Mouse (Mus musculus): ENCODE measurements around the gene Mcat. TPM values are rescaled to one million over a fixed set of nuclear protein-coding genes. Genes with fewer than 3 reads are reported as not detected.

The Mcat gene
- polyA plus RNA-seq, 1 experiment = 49.8 TPM

- Histone ChIP-seq H3K27me3 (ENCODE audit: control insufficient read depth, insufficient read depth, low read length) (no peaks in the 10 kb centered on the region), H3K4me3 (ENCODE audit: control insufficient read depth, low read depth, low read length) (no peak overlapping the region), H3K4me1 (ENCODE audit: control insufficient read depth, insufficient read depth, low read length) (peaks cover 2% of the 10 kb centered on the region), H3K36me3 (ENCODE audit: control insufficient read depth, insufficient read depth, low read length) (no peaks in the 10 kb centered on the region), H3K27ac (ENCODE audit: control insufficient read depth, insufficient read depth, low read depth, low read length) (no peak overlapping the region)
- TF ChIP-seq POLR2A (IDR thresholded peaks at IDR 0.05; ENCODE audit: control insufficient read depth, low read depth, low read length) (no peak), CTCF (IDR thresholded peaks at IDR 0.05; ENCODE audit: control insufficient read depth, insufficient read depth, insufficient replicate concordance, low read depth, low read length) (no peak)
These were observed 5.0 kb upstream of the Mcat start for GRCm38 (mm10) chr15:83568544-83568943.

- TF ChIP-seq POLR2A (IDR thresholded peaks at IDR 0.05; ENCODE audit: control insufficient read depth, low read depth, low read length) (no peak), CTCF (IDR thresholded peaks at IDR 0.05; ENCODE audit: control insufficient read depth, insufficient read depth, insufficient replicate concordance, low read depth, low read length) (no peak)
These were observed 4.1 kb upstream of the Mcat start for GRCm38 (mm10) chr15:83567728-83568127.

GRCm38 (mm10) chr15:83566006-83566405 is 2.4 kb upstream of the Mcat start:
- TF ChIP-seq POLR2A (IDR thresholded peaks at IDR 0.05; ENCODE audit: control insufficient read depth, low read depth, low read length) (no peak), CTCF (IDR thresholded peaks at IDR 0.05; ENCODE audit: control insufficient read depth, insufficient read depth, insufficient replicate concordance, low read depth, low read length) (no peak)
- Histone ChIP-seq H3K4me3 (ENCODE audit: control insufficient read depth, low read depth, low read length) (no peak overlapping the region), H3K4me1 (ENCODE audit: control insufficient read depth, insufficient read depth, low read length) (peaks cover 8% of the 10 kb centered on the region), H3K27me3 (ENCODE audit: control insufficient read depth, insufficient read depth, low read length) (no peaks in the 10 kb centered on the region), H3K36me3 (ENCODE audit: control insufficient read depth, insufficient read depth, low read length) (no peaks in the 10 kb centered on the region), H3K27ac (ENCODE audit: control insufficient read depth, insufficient read depth, low read depth, low read length) (no peak overlapping the region)

More at GRCm38 (mm10) chr15:83567728-83568127, 4.1 kb upstream of the Mcat start:
- Histone ChIP-seq H3K27ac (ENCODE audit: control insufficient read depth, insufficient read depth, low read depth, low read length) (no peak overlapping the region), H3K27me3 (ENCODE audit: control insufficient read depth, insufficient read depth, low read length) (no peaks in the 10 kb centered on the region), H3K4me3 (ENCODE audit: control insufficient read depth, low read depth, low read length) (no peak overlapping the region), H3K4me1 (ENCODE audit: control insufficient read depth, insufficient read depth, low read length) (peaks cover 6% of the 10 kb centered on the region), H3K36me3 (ENCODE audit: control insufficient read depth, insufficient read depth, low read length) (no peaks in the 10 kb centered on the region)

GRCm38 (mm10) chr15:83565434-83565833 is 1.8 kb upstream of the Mcat start:
- Histone ChIP-seq H3K27ac (ENCODE audit: control insufficient read depth, insufficient read depth, low read depth, low read length) (no peak overlapping the region), H3K4me1 (ENCODE audit: control insufficient read depth, insufficient read depth, low read length) (peaks cover 8% of the 10 kb centered on the region), H3K27me3 (ENCODE audit: control insufficient read depth, insufficient read depth, low read length) (no peaks in the 10 kb centered on the region), H3K36me3 (ENCODE audit: control insufficient read depth, insufficient read depth, low read length) (no peaks in the 10 kb centered on the region), H3K4me3 (ENCODE audit: control insufficient read depth, low read depth, low read length) (no peak overlapping the region)
- TF ChIP-seq CTCF (IDR thresholded peaks at IDR 0.05; ENCODE audit: control insufficient read depth, insufficient read depth, insufficient replicate concordance, low read depth, low read length) (no peak), POLR2A (IDR thresholded peaks at IDR 0.05; ENCODE audit: control insufficient read depth, low read depth, low read length) (no peak)

GRCm38 (mm10) chr15:83563857-83564651 is 467 bp upstream of the Mcat start:
- no peak for TF ChIP-seq CTCF (IDR thresholded peaks at IDR 0.05; ENCODE audit: control insufficient read depth, insufficient read depth, insufficient replicate concordance, low read depth, low read length)
- 0 out of 2 replicates have a peak, but pooled peaks have one; percentile 21 for TF ChIP-seq POLR2A (IDR thresholded peaks at IDR 0.05; ENCODE audit: control insufficient read depth, low read depth, low read length)
- H3K27ac ChIP-seq (ENCODE audit: control insufficient read depth, insufficient read depth, low read depth, low read length) = peak overlapping the region; percentile 47; the same call in 1 of the 2 replicates
- H3K4me3 ChIP-seq (ENCODE audit: control insufficient read depth, low read depth, low read length) = peak overlapping the region; percentile 65
- peaks cover 8% of the 10 kb centered on the region for H3K4me1 ChIP-seq (ENCODE audit: control insufficient read depth, insufficient read depth, low read length)
- H3K27me3 ChIP-seq (ENCODE audit: control insufficient read depth, insufficient read depth, low read length) = no peaks in the 10 kb centered on the region
- no peaks in the 10 kb centered on the region for H3K36me3 ChIP-seq (ENCODE audit: control insufficient read depth, insufficient read depth, low read length)

- Histone ChIP-seq H3K27me3 (ENCODE audit: control insufficient read depth, insufficient read depth, low read length) (no peaks in the 10 kb centered on the region), H3K27ac (ENCODE audit: control insufficient read depth, insufficient read depth, low read depth, low read length) (no peak overlapping the region), H3K4me1 (ENCODE audit: control insufficient read depth, insufficient read depth, low read length) (peaks cover 8% of the 10 kb centered on the region), H3K36me3 (ENCODE audit: control insufficient read depth, insufficient read depth, low read length) (no peaks in the 10 kb centered on the region), H3K4me3 (ENCODE audit: control insufficient read depth, low read depth, low read length) (no peak overlapping the region)
- TF ChIP-seq CTCF (IDR thresholded peaks at IDR 0.05; ENCODE audit: control insufficient read depth, insufficient read depth, insufficient replicate concordance, low read depth, low read length) = no peak
- no peak for TF ChIP-seq POLR2A (IDR thresholded peaks at IDR 0.05; ENCODE audit: control insufficient read depth, low read depth, low read length)
These were observed 839 bp downstream of the Mcat start for GRCm38 (mm10) chr15:83562626-83563270.

GRCm38 (mm10) chr15:83560941-83561477 is 2.6 kb downstream of the Mcat start:
- Histone ChIP-seq H3K4me1 (ENCODE audit: control insufficient read depth, insufficient read depth, low read length) (peaks cover 12% of the 10 kb centered on the region), H3K36me3 (ENCODE audit: control insufficient read depth, insufficient read depth, low read length) (no peaks in the 10 kb centered on the region), H3K27ac (ENCODE audit: control insufficient read depth, insufficient read depth, low read depth, low read length) (no peak overlapping the region), H3K4me3 (ENCODE audit: control insufficient read depth, low read depth, low read length) (no peak overlapping the region), H3K27me3 (ENCODE audit: control insufficient read depth, insufficient read depth, low read length) (no peaks in the 10 kb centered on the region)
- TF ChIP-seq POLR2A (IDR thresholded peaks at IDR 0.05; ENCODE audit: control insufficient read depth, low read depth, low read length) (no peak), CTCF (IDR thresholded peaks at IDR 0.05; ENCODE audit: control insufficient read depth, insufficient read depth, insufficient replicate concordance, low read depth, low read length) (no peak)

Data from testis, adult 2 months (tissue).